Mouse (Mus musculus) forebrain, postnatal 0 days (tissue): Measurements from ENCODE around the gene Clcn7. TPM values are rescaled to one million over a fixed set of nuclear protein-coding genes. Genes with fewer than 3 reads are reported as not detected.
"Not testable (repeated sequence)": the region's sequence is repeated elsewhere in the genome, so short reads cannot be mapped to it uniquely, and the experiment has no call there.

ENCODE experiments used
- ATAC-seq: fragments of 200-750 bp; cut with Nextera tagmentation; 2 replicates; pipeline ENCODE4 v1.8.0; 2017; ENCODE audit warnings: mild to moderate bottlenecking, moderate library complexity
- DNase-seq: peaks from one replicate; pipeline ENCODE4 v3.0.0-alpha.2; 2015
- H3K27ac ChIP-seq: fragments of 300-500 bp; sonication (generic); 2 replicates; pipeline ENCODE4 v1.5.1; 2014; ENCODE audit warnings: low read depth, mild to moderate bottlenecking, antibody characterized with exemption, low read length, moderate library complexity, mixed read lengths
- H3K27me3 ChIP-seq: fragments of 300-500 bp; sonication (generic); 2 replicates; pipeline ENCODE4 v1.6.1; 2014; ENCODE audit warnings: mild to moderate bottlenecking, low read length, mixed read lengths; ENCODE audit not compliant: insufficient read depth
- H3K36me3 ChIP-seq: fragments of 300-500 bp; sonication (generic); 2 replicates; pipeline ENCODE4 v1.6.1; 2014; ENCODE audit warnings: mild to moderate bottlenecking, moderate library complexity; ENCODE audit not compliant: insufficient read depth
- H3K4me1 ChIP-seq: fragments of 300-500 bp; sonication (generic); 2 replicates; pipeline ENCODE4 v1.6.1; 2014; ENCODE audit warnings: antibody characterized with exemption; ENCODE audit not compliant: insufficient read depth
- H3K4me2 ChIP-seq: fragments of 300-500 bp; sonication (generic); 2 replicates; pipeline ENCODE4 v1.6.1; 2014; ENCODE audit warnings: low read depth, mild to moderate bottlenecking, moderate library complexity
- H3K4me3 ChIP-seq: fragments of 300-500 bp; sonication (generic); 2 replicates; pipeline ENCODE4 v1.5.1; 2014; ENCODE audit warnings: low read depth, low read length, mixed read lengths
- H3K9ac ChIP-seq: fragments of 300-500 bp; sonication (generic); 2 replicates; pipeline ENCODE4 v1.6.1; 2014; ENCODE audit warnings: mild to moderate bottlenecking
- H3K9me3 ChIP-seq: fragments of 300-500 bp; sonication (generic); 2 replicates; pipeline ENCODE4 v1.6.1; 2016; ENCODE audit warnings: low read length
- CTCF ChIP-seq: sonication (generic); IDR thresholded peaks from 2 replicates; pipeline ENCODE4 v1.5.1; 2016; ENCODE audit warnings: antibody characterized with exemption, control low read depth, low read depth
- WGBS: fragments of 180-500 bp; shearing (Covaris S2); extraction: QIAGEN DNeasy Blood & Tissue Kit; methylation state at CpG from one replicate; pipeline ENCODE4 v1.1.7; 2014; 5-methylcytosine and 5-hydroxymethylcytosine counted together
- polyA plus RNA-seq: library from polyadenylated mRNA; unstranded; fragments of >200 nt; fragmentation: Nextera tagmentation; extraction: Ambion mirVana; gene quantifications from 2 replicates; pipeline ENCODE4 v1.2.1, GENCODE M21; 2015
- total RNA-seq: library from RNA; depleted of rRNA; stranded (reverse); fragments of >200 nt; gene quantifications from 2 replicates; pipeline ENCODE4 v1.2.3, GENCODE M21; 2014

Gene Clcn7
- total and polyA plus RNA-seq, 2 experiments from 2014 or later = 19.0 to 33.1 TPM

DNA sequence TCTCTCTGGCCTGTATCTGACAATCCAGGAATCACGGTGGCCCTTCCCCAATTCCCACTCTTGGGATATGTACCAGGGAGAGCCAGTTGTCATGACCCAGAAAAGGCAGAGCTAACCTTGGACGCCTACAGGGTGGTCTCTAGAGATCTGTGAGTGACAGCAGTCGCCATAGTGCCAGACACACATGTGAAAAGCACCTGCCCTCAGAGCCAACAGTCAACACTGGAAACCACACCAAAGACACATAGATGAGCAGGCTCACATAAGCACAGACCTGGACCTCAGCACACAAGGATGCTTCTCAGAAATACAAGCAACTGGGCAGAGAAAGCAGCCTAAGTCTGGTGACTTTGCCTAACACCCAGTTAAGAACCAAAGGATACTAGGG is 20.8 kb upstream of the Clcn7 start:
- no peak for TF ChIP-seq CTCF
- Histone ChIP-seq H3K4me2 (peak overlapping the region; percentile 17; the same call in 1 of the 2 replicates), H3K9ac (no peak overlapping the region), H3K4me1 (peaks cover 10% of the 10 kb centered on the region; the same call in 1 of the 2 replicates), H3K36me3 (peaks cover 29% of the 10 kb centered on the region), H3K27me3 (no peaks in the 10 kb centered on the region), H3K27ac (peak overlapping the region; percentile 72), H3K9me3 (no peaks in the 10 kb centered on the region), H3K4me3 (no peak overlapping the region)
- WGBS = 79% methylated on average over 3 of the region's 3 CpGs
- ATAC-seq = no peak
- DNase-seq = no peak

DNA sequence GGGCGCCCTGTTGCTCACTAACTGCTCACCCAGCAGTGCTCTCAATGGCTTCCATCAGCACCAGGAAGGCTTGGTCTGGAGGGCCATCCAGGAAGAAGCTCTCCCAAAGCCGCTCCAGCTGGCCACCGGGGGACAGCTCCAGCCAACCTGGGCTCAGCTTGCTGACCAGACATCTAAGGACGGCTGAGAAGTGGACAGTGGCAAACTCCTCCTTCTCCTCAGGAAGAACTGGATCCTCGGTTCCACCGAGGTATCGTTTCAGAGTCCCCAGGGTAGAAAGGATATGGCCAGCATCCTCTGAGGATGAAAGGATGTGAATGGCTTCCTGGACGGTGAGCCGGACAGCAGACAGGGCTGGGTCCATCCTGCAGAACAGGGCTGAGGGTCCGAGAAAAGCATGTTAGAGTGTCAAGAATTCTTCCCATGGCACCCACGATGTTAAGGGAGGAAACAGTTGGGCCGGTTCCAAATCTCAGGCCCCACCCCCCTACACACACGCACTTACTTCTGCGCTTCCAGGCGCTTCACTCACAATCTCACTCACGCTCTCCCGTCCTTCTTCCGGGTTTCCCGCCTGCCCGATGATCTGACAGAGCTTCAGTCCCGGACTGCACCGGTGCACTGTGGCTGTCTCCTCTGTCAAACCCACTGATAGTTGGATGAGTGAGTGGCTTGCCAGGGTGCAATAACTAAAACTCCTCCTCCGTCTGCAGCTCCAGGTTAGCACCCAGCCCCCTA is 18.1 kb upstream of the Clcn7 start:
- peak overlapping the region; percentile 71 for H3K4me3 ChIP-seq

DNA sequence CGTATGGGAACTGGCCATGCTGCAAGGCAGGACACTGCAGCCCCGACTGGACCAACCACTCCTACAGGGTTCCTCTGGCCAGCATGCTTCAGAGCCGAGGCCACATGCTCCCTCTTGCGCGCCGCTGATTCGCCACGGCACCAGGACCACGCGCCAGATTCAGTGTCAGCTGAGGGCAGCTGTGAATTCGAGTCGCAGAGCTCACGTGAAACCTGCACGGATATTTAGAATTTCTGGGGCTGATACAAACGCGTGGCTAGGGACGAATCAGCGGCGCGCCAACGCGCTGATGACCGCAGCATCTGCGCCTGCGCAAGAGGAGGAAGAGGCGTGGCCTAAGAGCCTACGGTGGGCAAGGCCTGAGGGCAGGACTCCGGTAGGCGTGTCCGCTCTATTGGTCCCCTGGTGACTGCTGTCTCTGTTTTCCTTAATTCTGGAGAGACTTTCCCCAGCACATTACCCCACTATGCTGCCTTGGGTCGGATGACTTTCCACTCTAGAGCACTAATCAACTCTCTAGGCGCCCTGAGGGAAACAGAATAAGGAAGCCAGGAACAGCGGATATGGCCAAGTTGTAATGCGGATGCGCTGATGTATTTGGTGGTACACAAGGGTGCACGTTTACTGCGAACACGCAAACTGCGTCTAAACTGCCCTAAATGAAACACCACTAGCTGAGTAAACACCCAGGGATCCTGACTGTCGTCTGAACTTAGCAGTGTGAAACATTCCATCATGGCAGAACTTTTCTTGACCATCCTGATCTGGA is 17.3 kb upstream of the Clcn7 start, which contains the start of gene Telo2:
Telo2 (minus strand) TSS at position 304 of the 769 bp plus-strand sequence.
- H3K27ac ChIP-seq = peak within 1 kb of the TSS; percentile 84
- peak within 1 kb of the TSS; percentile 96 for H3K4me2 ChIP-seq
- H3K27me3 ChIP-seq = no peaks in the 10 kb centered on the region
- peaks cover 3% of the 10 kb centered on the region for H3K36me3 ChIP-seq
- DNase-seq (peak; percentile 96), ATAC-seq (peak; percentile 87)
- TF ChIP-seq CTCF = 0 out of 2 replicates have a peak, but pooled peaks have one; percentile 3
- H3K9me3 ChIP-seq = no peaks in the 10 kb centered on the region
- WGBS = 4% methylated on average over 40 of the region's 40 CpGs
- peaks cover 10% of the 10 kb centered on the region; the same call in 1 of the 2 replicates for H3K4me1 ChIP-seq
- H3K9ac ChIP-seq = peak within 1 kb of the TSS; percentile 62
- peak within 1 kb of the TSS; percentile 71 for H3K4me3 ChIP-seq

More for the DNA sequence above, 18.1 kb upstream of the Clcn7 start:
- H3K4me2 ChIP-seq = peak overlapping the region; percentile 96
- WGBS = 12% methylated on average over 23 of the region's 23 CpGs
- H3K27ac ChIP-seq = peak overlapping the region; percentile 84
- peaks cover 10% of the 10 kb centered on the region; the same call in 1 of the 2 replicates for H3K4me1 ChIP-seq
- no peaks in the 10 kb centered on the region for H3K27me3 ChIP-seq
- DNase-seq = peak; percentile 72
- TF ChIP-seq CTCF = no peak
- peak; percentile 32 for ATAC-seq
- peak overlapping the region; percentile 62 for H3K9ac ChIP-seq
- H3K36me3 ChIP-seq = peaks cover 10% of the 10 kb centered on the region
- no peaks in the 10 kb centered on the region for H3K9me3 ChIP-seq

- Histone ChIP-seq H3K36me3 (no peaks in the 10 kb centered on the region), H3K4me3 (no peak overlapping the region), H3K27ac (no peak overlapping the region), H3K4me1 (peaks cover 10% of the 10 kb centered on the region; the same call in 1 of the 2 replicates), H3K9me3 (no peaks in the 10 kb centered on the region), H3K27me3 (no peaks in the 10 kb centered on the region), H3K4me2 (no peak overlapping the region), H3K9ac (no peak overlapping the region)
- 28% methylated on average over 4 of the region's 4 CpGs for WGBS
- peak; percentile 50 for TF ChIP-seq CTCF
- DNase-seq = no peak
- no peak for ATAC-seq
Observed at GRCm38 (mm10) chr17:25117263-25117662, 15.9 kb upstream of the Clcn7 start.

GRCm38 (mm10) chr17:25120406-25120805 is 12.8 kb upstream of the Clcn7 start, which contains the start of gene Ptx4:
Ptx4 (plus strand) TSS chr17:25120760.
- 55% methylated on average over 3 of the region's 3 CpGs for WGBS

GRCm38 (mm10) chr17:25123979-25124378 is 9.2 kb upstream of the Clcn7 start:
- DNase-seq (no peak), ATAC-seq (no peak)
- no peaks in the 10 kb centered on the region for H3K27me3 ChIP-seq
- no peak overlapping the region for H3K27ac ChIP-seq
- WGBS = 32% methylated on average over 7 of the region's 7 CpGs
- 0 out of 2 replicates have a peak, but pooled peaks have one; percentile 7 for TF ChIP-seq CTCF
- H3K9ac ChIP-seq = no peak overlapping the region
- no peak overlapping the region for H3K4me2 ChIP-seq
- H3K4me3 ChIP-seq = no peak overlapping the region
- no peaks in the 10 kb centered on the region for H3K36me3 ChIP-seq
- H3K4me1 ChIP-seq = no peaks in the 10 kb centered on the region
- H3K9me3 ChIP-seq = no peaks in the 10 kb centered on the region

More at GRCm38 (mm10) chr17:25120406-25120805, 12.8 kb upstream of the Clcn7 start, which contains the start of gene Ptx4:
- ATAC-seq (no peak), DNase-seq (no peak)
- no peaks in the 10 kb centered on the region for H3K27me3 ChIP-seq
- no peaks in the 10 kb centered on the region for H3K9me3 ChIP-seq
- H3K27ac ChIP-seq = no peak within 1 kb of the TSS
- H3K36me3 ChIP-seq = no peaks in the 10 kb centered on the region
- no peak within 1 kb of the TSS for H3K4me2 ChIP-seq
- no peak within 1 kb of the TSS for H3K4me3 ChIP-seq
- TF ChIP-seq CTCF = no peak
- 0 out of 2 replicates have a peak, but pooled peaks cover 3% of the 10 kb centered on the region for H3K4me1 ChIP-seq
- H3K9ac ChIP-seq = no peak within 1 kb of the TSS

DNA sequence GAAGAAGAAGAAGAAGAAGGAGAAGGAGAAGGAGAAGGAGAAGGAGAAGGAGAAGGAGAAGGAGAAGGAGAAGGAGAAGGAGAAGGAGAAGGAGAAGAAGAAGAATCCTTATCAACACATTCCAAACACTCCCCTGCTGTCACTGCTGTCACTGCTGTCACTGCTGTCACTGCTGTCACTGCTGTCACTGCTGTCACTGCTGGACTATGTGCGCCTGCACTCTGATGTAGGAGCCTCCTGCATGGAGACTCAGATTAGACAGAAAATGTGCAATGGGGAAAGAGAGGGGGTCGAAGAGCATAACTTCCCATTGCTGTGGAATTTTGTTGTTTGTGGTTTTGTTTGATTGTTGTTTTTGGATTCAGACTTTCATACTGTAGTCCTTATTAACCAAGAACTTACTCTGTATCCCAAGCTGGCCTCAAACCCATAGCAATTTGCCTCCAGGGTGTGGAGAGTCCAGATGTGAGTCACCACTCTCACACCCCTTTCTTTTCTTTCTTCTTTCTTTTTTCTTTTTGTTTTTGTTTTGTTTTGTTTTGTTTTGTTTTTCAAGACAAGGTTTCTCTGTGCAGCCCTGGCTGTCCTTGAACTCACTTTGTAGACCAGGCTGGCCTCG is 7.6 kb upstream of the Clcn7 start:
- H3K27ac ChIP-seq, H3K4me1 ChIP-seq, H3K4me3 ChIP-seq, H3K9ac ChIP-seq, H3K36me3 ChIP-seq, H3K4me2 ChIP-seq, ATAC-seq, H3K9me3 ChIP-seq, H3K27me3 ChIP-seq, DNase-seq: not testable (repeated sequence)
- WGBS = 76% methylated on average over 3 of the region's 3 CpGs
